8 mouse cellular contexts compared by ENCODE assay signal in genomic region chrX:101260441-101261325, GRCm38 (mm10). TPM values are rescaled to one million over a fixed set of nuclear protein-coding genes. Genes with fewer than 3 reads are reported as not detected.
DNase-seq lines count a peak whose midpoint lies in the region; ATAC-seq and TF ChIP-seq lines count a peak whose summit lies in the region.

No protein-coding gene starts in this region.

- H3K4me1 ChIP-seq in forebrain, postnatal 0 days (ENCODE audit: insufficient read depth), result no peaks in the 10 kb centered on the region

- H3K27me3 ChIP-seq in forebrain, postnatal 0 days (ENCODE audit: insufficient read depth, low read length), result no peaks in the 10 kb centered on the region

- 35% methylated on average over 9 of the region's 13 CpGs for WGBS in forebrain, postnatal 0 days

- no peak overlapping the region for H3K9ac ChIP-seq in forebrain, postnatal 0 days

- no peak overlapping the region for H3K4me2 ChIP-seq in forebrain, postnatal 0 days (ENCODE audit: low read depth)

- H3K4me3 ChIP-seq in forebrain, postnatal 0 days (ENCODE audit: low read depth, low read length), result no peak overlapping the region

- peak; percentile 38 for ATAC-seq in forebrain, postnatal 0 days
- peak; percentile 54 for ATAC-seq in megakaryocyte progenitor cell, adult 5-6 weeks (replicated peaks; ENCODE audit: poor library complexity)
- ATAC-seq in cerebellum, adult (ENCODE audit: insufficient number of reproducible peaks, low FRiP score, low TSS enrichment), result no peak

- no peak for TF ChIP-seq CTCF in forebrain, postnatal 0 days (IDR thresholded peaks at IDR 0.05; ENCODE audit: low read depth)

- H3K9me3 ChIP-seq in forebrain, postnatal 0 days (ENCODE audit: low read length), result no peaks in the 10 kb centered on the region

- no peak overlapping the region for H3K27ac ChIP-seq in forebrain, postnatal 0 days (ENCODE audit: low read depth, low read length)

- peak; percentile 41 for DNase-seq in testis, postnatal 10 days (ENCODE audit: low spot score)
- DNase-seq in testis, postnatal 14 days (ENCODE audit: low spot score), result no peak
- no peak for DNase-seq in forebrain, postnatal 0 days
- DNase-seq in thymus, postnatal 4 days, result peak; percentile 77
- DNase-seq in adrenal gland, postnatal 14 days, result no peak
- DNase-seq in lung, postnatal 36 days, result no peak

- H3K36me3 ChIP-seq in forebrain, postnatal 0 days (ENCODE audit: insufficient read depth), result no peaks in the 10 kb centered on the region

RNA-seq across cellular contexts. Expression of gene Gm614, which starts 3.1 kb away (rescaled TPM):
- 0.52 TPM in 1 of 2 replicates, not detected in the other for total RNA-seq in forebrain, postnatal 0 days (2014; rRNA removed)
- polyA plus RNA-seq in forebrain, postnatal 0 days (2015; fragmentation: Nextera tagmentation; extraction: Ambion mirVana), result not detected in 2 replicates
- total RNA-seq in megakaryocyte progenitor cell, adult 5-6 weeks (2015), result 1.0 TPM in 1 of 2 replicates, not detected in the other
- 0.91 TPM in 1 of 2 replicates, not detected in the other for total RNA-seq in megakaryocyte progenitor cell, adult 5-6 weeks (2017)
- total RNA-seq in adrenal gland, postnatal 14 days (2021), result 1.1 TPM in 1 of 2 replicates, not detected in the other

RNA-seq across cellular contexts. Expression of gene Foxo4, which starts 6.4 kb away (rescaled TPM):
- total RNA-seq in forebrain, postnatal 0 days (2014; rRNA removed), result 6.8 and 8.7 TPM in 2 replicates
- 0.65 and 0.75 TPM in 2 replicates for polyA plus RNA-seq in forebrain, postnatal 0 days (2015; fragmentation: Nextera tagmentation; extraction: Ambion mirVana)
- 5.8 and 6.0 TPM in 2 replicates for total RNA-seq in megakaryocyte progenitor cell, adult 5-6 weeks (2015)
- 16.3 and 17.1 TPM in 2 replicates for total RNA-seq in megakaryocyte progenitor cell, adult 5-6 weeks (2017)
- total RNA-seq in adrenal gland, postnatal 14 days (2021), result 36.0 and 39.1 TPM in 2 replicates

RNA-seq across cellular contexts. Expression of gene Il2rg, which starts 7.4 kb away (rescaled TPM):
- 1.2 and 2.6 TPM in 2 replicates for total RNA-seq in forebrain, postnatal 0 days (2014; rRNA removed)
- 4.2 and 4.5 TPM in 2 replicates for polyA plus RNA-seq in forebrain, postnatal 0 days (2015; fragmentation: Nextera tagmentation; extraction: Ambion mirVana)
- 33.6 and 40.5 TPM in 2 replicates for total RNA-seq in megakaryocyte progenitor cell, adult 5-6 weeks (2015)
- 19.2 and 28.9 TPM in 2 replicates for total RNA-seq in megakaryocyte progenitor cell, adult 5-6 weeks (2017)
- 11.7 and 37.9 TPM in 2 replicates for total RNA-seq in adrenal gland, postnatal 14 days (2021)

RNA-seq across cellular contexts. Expression of gene Gm20489, which starts 8.1 kb away (rescaled TPM):
- not detected in 2 replicates for total RNA-seq in forebrain, postnatal 0 days (2014; rRNA removed)
- polyA plus RNA-seq in forebrain, postnatal 0 days (2015; fragmentation: Nextera tagmentation; extraction: Ambion mirVana), result not detected in 2 replicates
- total RNA-seq in megakaryocyte progenitor cell, adult 5-6 weeks (2015), result not detected in 2 replicates
- total RNA-seq in megakaryocyte progenitor cell, adult 5-6 weeks (2017), result not detected in 2 replicates
- not detected in 2 replicates for total RNA-seq in adrenal gland, postnatal 14 days (2021)

RNA-seq across cellular contexts. Expression of gene Med12, which starts 13.1 kb away (rescaled TPM):
- total RNA-seq in forebrain, postnatal 0 days (2014; rRNA removed), result 22.0 and 35.7 TPM in 2 replicates
- 7.3 and 14.4 TPM in 2 replicates for polyA plus RNA-seq in forebrain, postnatal 0 days (2015; fragmentation: Nextera tagmentation; extraction: Ambion mirVana)
- 54.0 and 64.0 TPM in 2 replicates for total RNA-seq in megakaryocyte progenitor cell, adult 5-6 weeks (2015)
- total RNA-seq in megakaryocyte progenitor cell, adult 5-6 weeks (2017), result 29.2 and 31.6 TPM in 2 replicates
- total RNA-seq in adrenal gland, postnatal 14 days (2021), result 41.4 and 56.3 TPM in 2 replicates

Comparison
In these comparisons a context has a peak if more than half of its experiments do, and no peak if none do; other contexts are left out.
1. DNase-seq: peak in testis, postnatal 10 days (single experiment) and thymus, postnatal 4 days (single experiment); none in testis, postnatal 14 days (single experiment), forebrain, postnatal 0 days (single experiment), adrenal gland, postnatal 14 days (single experiment) and lung, postnatal 36 days (single experiment).